Mouse (Mus musculus) brain, adult 2 months (tissue): ENCODE data around the gene Snd1.

Experiments
- DNase-seq: peaks from one replicate; pipeline ENCODE4 v3.0.0; 2011; ENCODE audit warnings: low read depth, low spot score

Snd1 gene

DNA sequence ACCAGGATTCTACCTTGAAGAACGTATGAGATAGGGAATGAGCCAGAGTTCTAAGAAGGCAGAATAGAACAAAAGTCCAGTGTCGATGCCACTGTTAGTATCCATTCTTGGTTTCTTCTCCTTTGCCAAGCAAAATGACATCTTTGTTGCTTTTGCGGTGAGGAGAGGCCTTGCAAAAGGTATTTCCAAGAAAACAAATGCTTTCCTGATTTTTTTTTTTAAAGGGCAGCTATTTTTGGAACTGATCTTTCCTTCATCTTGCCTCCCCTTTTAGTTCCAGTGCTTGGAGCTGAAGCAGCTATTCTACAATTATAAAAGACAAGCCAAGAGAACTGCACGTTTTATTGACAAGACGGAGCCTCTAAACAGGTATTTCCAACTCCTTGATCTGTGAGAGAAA, at the start of gene Snd1:
Gene Snd1 (plus strand): TSS at position 301 of the 400 bp plus-strand sequence.
- no peak for DNase-seq

DNA sequence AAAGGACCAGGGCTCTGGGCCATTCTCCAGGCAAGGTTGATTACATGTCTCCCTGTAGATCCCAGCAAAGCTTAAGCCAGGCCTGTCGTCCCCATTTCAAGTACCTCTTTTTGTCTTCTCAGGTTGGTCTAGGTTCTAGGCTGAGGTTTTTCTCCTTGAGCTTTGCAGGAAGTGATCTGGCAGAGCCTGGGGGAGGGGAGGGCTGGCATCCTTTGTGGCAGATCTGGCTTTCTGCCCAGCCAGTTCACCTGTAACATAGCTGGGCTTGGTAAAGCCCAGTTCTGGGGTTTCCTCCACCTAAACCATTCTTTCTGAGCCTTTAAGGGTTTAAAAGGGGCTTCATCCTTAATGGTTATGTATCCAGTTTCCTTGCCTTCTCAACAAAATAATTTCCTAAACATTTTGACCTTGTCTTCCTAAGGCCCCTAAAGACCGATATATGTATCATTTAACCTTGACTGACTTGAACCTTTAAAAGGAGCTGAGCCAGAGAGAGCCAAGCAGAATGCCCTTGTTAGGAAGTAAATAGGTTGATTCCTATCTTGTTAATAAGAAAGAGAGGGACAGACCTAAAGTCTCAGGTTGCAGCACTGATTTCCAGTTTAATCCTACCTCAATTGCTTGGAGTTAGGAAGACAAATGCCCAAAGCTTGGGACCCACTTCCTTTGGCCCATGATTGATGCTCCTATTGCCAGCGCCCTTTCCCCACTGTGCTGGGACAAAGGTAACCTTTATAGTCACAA, 47.7 kb upstream of the Snd1 start, which contains the start of gene Fscn3:
Gene Fscn3 (plus strand): TSS at position 694 of the 744 bp plus-strand sequence.
- no peak for DNase-seq

DNA sequence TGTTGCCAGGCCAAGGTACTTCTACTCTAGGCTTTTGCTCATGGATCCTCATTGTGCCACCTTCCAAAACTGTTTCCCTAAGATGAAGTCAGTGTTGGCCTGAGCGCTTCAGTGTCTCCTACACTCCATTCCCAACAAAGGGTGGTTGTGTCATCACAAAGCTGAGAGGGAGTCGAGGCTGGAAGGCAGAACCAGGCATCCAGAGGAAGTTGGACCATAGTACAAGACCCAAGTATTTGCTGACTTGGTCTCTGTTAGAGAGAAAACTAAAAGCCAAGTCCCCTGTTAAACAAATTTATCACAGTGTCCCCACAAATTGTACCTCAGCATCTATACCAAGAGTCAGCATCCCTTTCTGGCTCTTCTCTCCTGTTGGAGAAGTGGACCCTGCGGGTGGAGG, 46.6 kb upstream of the Snd1 start, which contains the start of gene Gcc1:
Gene Gcc1 (minus strand): TSS at position 101 of the 400 bp plus-strand sequence.
- no peak for DNase-seq

GRCm38 (mm10) chr6:28429870-28430269, 45.1 kb upstream of the Snd1 start:
- peak; percentile 67 for DNase-seq

- DNase-seq, result no peak
Measured at GRCm38 (mm10) chr6:28430795-28431537, 44.0 kb upstream of the Snd1 start.

- no peak for DNase-seq
Measured at GRCm38 (mm10) chr6:28431538-28431855, 43.4 kb upstream of the Snd1 start.

DNA sequence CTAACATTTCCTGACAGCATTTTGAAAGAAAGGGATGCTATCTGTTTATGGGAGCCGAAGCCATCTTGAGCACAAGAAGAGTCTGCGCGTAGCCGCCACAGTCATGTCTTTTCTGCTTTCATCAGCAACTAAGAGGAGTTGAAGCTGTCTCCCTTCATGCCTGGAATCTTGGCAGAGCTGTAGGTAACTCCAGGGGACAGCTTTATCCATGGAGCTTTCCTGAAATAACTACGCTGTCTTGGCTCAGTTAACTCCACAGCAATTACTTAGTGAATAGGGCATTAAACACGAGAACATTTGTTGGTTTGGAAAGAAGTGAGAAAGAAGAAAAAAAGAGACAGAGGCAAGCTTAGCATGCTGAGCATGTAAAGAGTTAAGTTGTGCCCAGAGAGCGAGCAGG, 27.0 kb upstream of the Snd1 start:
- peak; percentile 30 for DNase-seq

DNA sequence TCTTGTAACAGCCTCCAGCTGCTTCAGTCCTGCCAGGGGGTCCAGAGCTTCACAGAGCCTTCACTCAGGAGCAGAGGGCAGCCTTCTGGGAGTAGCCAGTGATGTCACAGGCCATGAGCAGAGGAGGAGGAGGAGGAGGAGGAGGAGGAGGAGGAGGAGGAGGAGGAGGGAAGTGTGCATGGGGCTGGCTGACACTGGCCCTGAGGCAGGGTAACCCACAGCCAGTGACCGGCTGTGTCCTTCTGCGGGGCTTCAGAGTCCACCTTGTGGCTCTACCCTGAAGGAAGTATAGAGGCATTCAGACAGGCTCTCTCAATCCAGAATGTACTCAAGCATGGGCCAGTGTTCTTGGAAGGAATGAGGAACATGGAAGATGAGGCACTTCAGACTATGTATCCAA, 25.7 kb upstream of the Snd1 start, which contains the start of gene Pax4:
Gene Pax4 (minus strand): TSS at position 101 of the 400 bp plus-strand sequence.
- no peak for DNase-seq

- DNase-seq, result no peak
Measured at GRCm38 (mm10) chr6:28450481-28450880, 24.5 kb upstream of the Snd1 start.

DNA sequence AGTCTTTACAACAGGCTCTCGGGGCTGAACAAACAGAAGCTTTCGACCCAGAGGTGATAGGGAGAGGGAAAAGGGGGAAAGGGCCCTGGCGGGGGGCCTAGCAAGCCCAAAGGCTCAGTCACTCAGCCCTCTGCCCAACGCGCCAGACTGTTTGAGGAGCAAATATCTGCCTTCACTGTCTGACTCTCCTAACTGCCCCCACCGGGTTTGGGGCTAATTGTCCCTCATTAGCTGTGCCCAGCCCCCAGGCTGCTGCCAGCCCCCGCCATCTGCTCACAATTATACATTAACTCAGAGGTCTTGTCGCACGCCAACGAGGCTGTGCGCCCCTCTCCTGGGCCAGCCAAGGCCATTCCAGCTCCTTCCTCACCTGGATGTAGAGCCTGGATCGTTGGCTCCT, 24.0 kb upstream of the Snd1 start:
- DNase-seq, result no peak

- DNase-seq, result no peak
Measured at GRCm38 (mm10) chr6:28459221-28459668, 15.7 kb upstream of the Snd1 start.

DNA sequence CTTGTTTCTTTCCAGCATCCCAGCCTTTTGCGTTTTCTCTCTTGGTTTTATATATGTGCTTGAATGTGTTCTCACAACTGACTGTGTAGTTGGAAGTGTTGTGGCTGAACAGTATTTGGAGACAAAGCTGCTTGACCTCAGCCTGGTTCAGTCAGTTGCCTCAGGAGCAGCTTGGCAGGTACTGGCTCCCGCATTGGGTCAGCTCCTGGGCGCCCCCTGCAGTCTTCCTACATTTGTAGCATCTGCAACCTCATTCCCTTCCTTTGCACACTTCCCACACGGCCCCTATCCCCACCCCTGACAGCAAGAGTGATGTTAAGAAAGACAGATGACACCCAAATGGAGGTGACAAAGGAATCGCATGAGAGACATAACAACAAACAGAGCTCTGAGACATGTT, 14.4 kb upstream of the Snd1 start:
- DNase-seq, result peak; percentile 68

DNA sequence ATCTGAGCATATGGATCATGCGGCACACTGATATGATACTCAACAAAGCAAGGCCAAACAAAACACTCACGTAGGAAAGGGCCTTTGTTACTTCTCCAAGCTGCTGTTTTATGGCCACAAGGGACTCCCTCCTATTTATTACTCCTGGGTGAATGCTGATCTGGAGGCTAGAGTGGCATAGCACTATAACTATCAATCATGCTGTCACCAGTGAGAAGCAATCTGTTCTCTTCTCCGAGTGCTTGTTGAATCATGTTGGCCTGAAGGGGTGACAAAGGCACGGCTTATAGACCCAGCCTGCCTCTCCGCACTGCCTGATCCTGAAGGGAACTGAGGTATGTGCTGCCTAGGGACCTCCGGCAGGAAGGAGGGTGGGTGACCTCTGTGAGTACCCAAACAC, 10.3 kb upstream of the Snd1 start:
- DNase-seq, result no peak

DNA sequence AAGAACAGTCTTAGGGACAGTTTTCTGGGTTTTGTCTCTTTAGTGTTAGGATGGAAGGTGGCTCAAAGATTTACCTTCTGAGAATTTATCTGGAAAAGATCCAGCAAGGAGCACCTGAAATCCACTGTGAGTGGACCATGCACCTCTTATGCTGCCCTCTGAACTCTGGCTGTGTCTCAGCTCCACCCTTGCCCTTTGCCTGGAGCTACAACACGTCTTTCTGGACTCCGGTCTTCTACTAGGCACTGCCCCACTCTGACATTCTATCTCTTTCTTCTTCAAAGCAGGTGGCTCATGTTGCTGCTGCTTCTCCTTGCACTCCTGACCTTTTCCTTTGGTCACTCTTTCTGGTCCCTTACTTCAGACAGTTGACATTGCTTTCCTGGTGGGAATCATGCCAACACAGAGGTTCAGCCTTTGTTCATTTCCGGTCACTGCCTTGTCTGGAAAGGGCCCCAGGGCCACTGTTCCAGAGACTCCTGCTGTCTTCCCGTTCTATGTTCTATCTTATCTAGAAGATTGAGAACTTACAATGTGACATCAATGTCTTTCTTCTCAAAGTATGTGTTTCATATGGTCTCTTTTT, 4.8 kb upstream of the Snd1 start:
- no peak for DNase-seq

- DNase-seq, result no peak
Measured at GRCm38 (mm10) chr6:28470621-28471020, 4.3 kb upstream of the Snd1 start.

DNA sequence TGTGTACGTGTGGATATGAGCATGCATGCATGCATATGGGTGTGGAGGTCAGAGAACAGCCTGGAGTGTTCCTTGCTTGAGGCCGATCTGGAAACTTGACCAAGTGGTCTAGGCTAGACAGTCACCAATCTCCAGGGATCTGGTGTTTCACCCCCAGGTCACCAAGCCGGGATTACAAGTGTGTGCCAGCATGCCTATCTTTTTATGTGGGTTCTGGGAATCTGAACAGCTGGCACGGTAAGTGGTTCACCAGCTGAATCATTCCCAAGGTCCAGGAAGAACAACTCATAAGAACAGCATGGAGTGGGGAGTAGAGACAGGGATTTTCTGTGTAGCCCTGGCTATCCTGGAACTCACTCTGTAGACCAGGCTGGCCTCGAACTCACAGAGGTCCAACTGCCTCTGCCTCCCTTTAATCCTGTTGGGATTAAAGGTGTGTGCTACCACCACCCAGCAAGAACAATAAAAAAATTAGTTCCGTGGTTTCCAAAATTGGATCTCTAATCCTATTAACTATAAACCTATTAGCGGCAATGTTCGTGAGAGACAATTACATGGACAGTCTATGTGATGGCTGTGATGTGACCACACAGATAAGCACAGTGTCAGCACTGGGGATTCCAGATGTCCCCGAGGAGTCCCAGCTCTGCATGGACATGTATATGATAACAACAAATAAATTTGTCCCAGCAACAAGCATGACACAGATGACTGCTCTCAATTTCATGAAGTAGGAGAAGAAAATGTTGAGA, 3.5 kb upstream of the Snd1 start:
- no peak for DNase-seq

DNA sequence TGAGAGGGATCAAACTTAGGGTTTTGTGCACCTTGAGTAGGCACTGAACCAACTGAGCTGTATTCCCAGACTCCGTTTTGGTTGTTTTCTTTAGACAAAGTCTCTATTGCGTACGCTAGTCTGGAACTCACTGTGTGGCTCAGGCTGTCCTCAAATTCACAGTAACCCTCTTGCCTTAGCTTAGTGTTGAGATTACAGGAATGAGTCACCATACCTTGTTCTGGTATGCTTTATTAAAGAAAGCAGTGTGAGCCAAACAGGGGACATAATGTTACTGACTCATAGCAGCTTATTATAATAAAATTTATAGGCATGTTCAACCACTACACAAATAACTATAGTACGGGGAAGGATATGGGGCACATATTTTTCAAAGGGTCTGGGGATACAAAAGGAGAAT, 728 bp upstream of the Snd1 start:
- DNase-seq, result no peak

DNA sequence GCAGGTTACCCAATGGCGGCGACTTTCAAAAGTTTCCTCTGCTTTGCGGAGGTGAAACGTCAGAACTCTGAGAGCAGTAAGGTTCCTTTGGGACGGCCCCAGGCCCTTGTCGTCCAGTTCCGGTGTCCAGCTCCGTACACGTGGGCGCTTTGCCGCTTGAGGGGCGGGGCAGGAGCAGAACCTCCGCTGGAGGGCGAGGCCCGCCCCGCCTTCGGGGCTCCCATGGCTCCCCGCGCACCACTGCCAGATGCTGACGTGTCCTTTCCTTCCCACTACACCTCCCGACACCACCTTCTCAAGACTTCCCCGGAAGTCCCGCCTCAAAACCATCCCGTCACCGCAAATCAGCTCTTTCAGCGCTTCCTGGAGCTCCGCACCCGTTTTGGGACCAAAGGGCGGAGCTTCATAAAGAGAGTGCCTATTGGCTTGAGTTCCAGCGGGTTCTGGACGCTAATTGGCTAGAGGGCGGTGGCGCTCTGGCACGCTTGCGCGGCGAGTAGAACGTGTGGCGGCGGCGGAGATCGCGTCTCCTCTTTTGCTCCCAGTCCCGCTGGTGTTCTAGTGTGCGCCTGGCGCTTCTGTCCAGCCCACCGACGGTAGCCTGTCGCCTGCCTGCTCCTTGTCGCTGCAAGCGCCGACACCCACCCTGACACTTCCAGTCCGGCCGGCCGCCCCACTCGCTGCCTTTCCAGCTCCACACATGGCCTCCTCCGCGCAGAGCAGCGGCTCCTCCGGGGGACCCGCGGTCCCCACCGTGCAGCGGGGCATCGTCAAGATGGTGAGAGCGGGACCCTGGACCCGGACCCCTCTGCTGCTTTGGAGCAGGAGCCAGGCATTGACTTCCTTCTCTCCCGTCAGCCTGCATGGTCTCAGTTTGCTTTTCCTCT, 5.2 kb downstream of the Snd1 start:
- DNase-seq, result peak; percentile 100

DNA sequence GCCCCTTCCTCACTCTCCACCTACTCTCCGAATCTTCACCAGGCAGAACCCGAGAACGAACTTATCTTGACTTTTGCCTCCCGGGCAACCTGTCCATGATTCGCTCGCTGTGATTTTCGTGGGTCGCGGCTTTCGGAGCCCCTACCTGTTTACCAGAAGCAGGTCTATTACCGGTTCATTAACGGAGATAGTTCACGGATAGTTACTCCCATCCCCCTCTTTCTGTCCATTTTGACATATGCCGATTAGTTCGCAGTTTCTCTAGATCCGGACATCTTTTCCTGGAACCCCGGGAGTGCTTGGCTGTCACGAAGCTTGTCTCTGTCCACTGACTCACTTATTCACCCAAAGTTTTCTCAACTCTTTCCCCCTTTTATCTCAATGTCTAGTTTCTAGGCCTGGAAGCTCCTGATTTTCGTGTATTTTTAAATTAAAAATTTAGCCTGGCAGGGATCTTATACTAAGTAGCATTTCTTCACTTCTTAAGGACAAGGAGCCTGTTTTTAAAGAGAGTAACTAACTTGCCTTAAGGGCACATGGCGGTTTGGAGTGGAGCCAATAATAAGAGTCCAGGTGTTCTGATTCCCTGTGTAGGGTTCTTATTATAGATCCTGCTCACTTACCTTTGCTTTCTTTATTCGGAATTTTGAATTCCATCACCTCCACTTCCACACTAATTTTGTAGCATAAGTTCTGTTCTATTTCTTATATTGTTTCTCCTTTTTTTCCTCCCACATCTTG, 6.0 kb downstream of the Snd1 start:
- DNase-seq, result no peak

- DNase-seq, result no peak
Measured at GRCm38 (mm10) chr6:28482711-28483315, 7.9 kb downstream of the Snd1 start.
